Mouse (Mus musculus): ENCODE results near the gene Filip1. TPM values are rescaled to one million over a fixed set of nuclear protein-coding genes. Genes with fewer than 3 reads are reported as not detected.

Filip1 gene
- total RNA-seq, 2 experiments from 2014 or later = 0.38 TPM; not detected in 1

- no peak for ATAC-seq (replicated peaks; ENCODE audit: low FRiP score, poor library complexity, severe bottlenecking)
Observed at GRCm38 (mm10) chr9:79842615-79843014, 170.0 kb downstream of the Filip1 start.

- ATAC-seq (replicated peaks; ENCODE audit: low FRiP score, poor library complexity, severe bottlenecking) = no peak
Observed at GRCm38 (mm10) chr9:79842028-79842427, 170.6 kb downstream of the Filip1 start.

- no peak for ATAC-seq (replicated peaks; ENCODE audit: low FRiP score, poor library complexity, severe bottlenecking)
Observed at GRCm38 (mm10) chr9:79831294-79831693, 181.4 kb downstream of the Filip1 start.

- ATAC-seq (replicated peaks; ENCODE audit: low FRiP score, poor library complexity, severe bottlenecking) = no peak
Observed at GRCm38 (mm10) chr9:79830874-79831273, 181.8 kb downstream of the Filip1 start.

GRCm38 (mm10) chr9:79829842-79830800 lies 182.5 kb downstream of the Filip1 start:
- no peak for ATAC-seq (replicated peaks; ENCODE audit: low FRiP score, poor library complexity, severe bottlenecking)

- ATAC-seq (replicated peaks; ENCODE audit: low FRiP score, poor library complexity, severe bottlenecking) = no peak
Observed at GRCm38 (mm10) chr9:79827072-79827471, 185.6 kb downstream of the Filip1 start.

- no peak for ATAC-seq (replicated peaks; ENCODE audit: low FRiP score, poor library complexity, severe bottlenecking)
Observed at GRCm38 (mm10) chr9:79825526-79825925, 187.1 kb downstream of the Filip1 start.

GRCm38 (mm10) chr9:79823856-79824255 lies 188.8 kb downstream of the Filip1 start:
- ATAC-seq (replicated peaks; ENCODE audit: low FRiP score, poor library complexity, severe bottlenecking) = no peak

- no peak for ATAC-seq (replicated peaks; ENCODE audit: low FRiP score, poor library complexity, severe bottlenecking)
Observed at GRCm38 (mm10) chr9:79823438-79823837, 189.2 kb downstream of the Filip1 start.

- ATAC-seq (replicated peaks; ENCODE audit: low FRiP score, poor library complexity, severe bottlenecking) = no peak
Observed at GRCm38 (mm10) chr9:79816464-79816863, 196.2 kb downstream of the Filip1 start.

- ATAC-seq (replicated peaks; ENCODE audit: low FRiP score, poor library complexity, severe bottlenecking) = no peak
Observed at GRCm38 (mm10) chr9:79816013-79816412, 196.6 kb downstream of the Filip1 start.

- ATAC-seq (replicated peaks; ENCODE audit: low FRiP score, poor library complexity, severe bottlenecking) = no peak
Observed at GRCm38 (mm10) chr9:79814592-79814991, 198.1 kb downstream of the Filip1 start.

- no peak for ATAC-seq (replicated peaks; ENCODE audit: low FRiP score, poor library complexity, severe bottlenecking)
Observed at GRCm38 (mm10) chr9:79810969-79811902, 201.4 kb downstream of the Filip1 start.

GRCm38 (mm10) chr9:79810534-79810933 lies 202.1 kb downstream of the Filip1 start:
- no peak for ATAC-seq (replicated peaks; ENCODE audit: low FRiP score, poor library complexity, severe bottlenecking)

- ATAC-seq (replicated peaks; ENCODE audit: low FRiP score, poor library complexity, severe bottlenecking) = no peak
Observed at GRCm38 (mm10) chr9:79809411-79809810, 203.2 kb downstream of the Filip1 start.

GRCm38 (mm10) chr9:79807178-79807577 lies 205.5 kb downstream of the Filip1 start:
- no peak for ATAC-seq (replicated peaks; ENCODE audit: low FRiP score, poor library complexity, severe bottlenecking)

GRCm38 (mm10) chr9:79806317-79807075 lies 206.2 kb downstream of the Filip1 start:
- ATAC-seq (replicated peaks; ENCODE audit: low FRiP score, poor library complexity, severe bottlenecking) = no peak; the same call in 1 of the 2 replicates

GRCm38 (mm10) chr9:79805426-79805825 lies 207.2 kb downstream of the Filip1 start:
- no peak for ATAC-seq (replicated peaks; ENCODE audit: low FRiP score, poor library complexity, severe bottlenecking)

GRCm38 (mm10) chr9:79796461-79797135 lies 216.1 kb downstream of the Filip1 start:
- ATAC-seq (replicated peaks; ENCODE audit: low FRiP score, poor library complexity, severe bottlenecking) = no peak
